Mouse (Mus musculus) forebrain, postnatal 0 days (tissue): ENCODE results near the gene Fam83c. TPM values are rescaled to one million over a fixed set of nuclear protein-coding genes. Genes with fewer than 3 reads are reported as not detected.
"Not testable (repeated sequence)": the region's sequence is repeated elsewhere in the genome, so short reads cannot be mapped to it uniquely, and the experiment has no call there.

Experiments
- ATAC-seq: fragments of 200-750 bp; cut with Nextera tagmentation; 2 replicates; pipeline ENCODE4 v1.8.0; 2017; ENCODE audit warnings: mild to moderate bottlenecking, moderate library complexity
- DNase-seq: peaks from one replicate; pipeline ENCODE4 v3.0.0-alpha.2; 2015
- H3K27ac ChIP-seq: fragments of 300-500 bp; sonication (generic); 2 replicates; pipeline ENCODE4 v1.5.1; 2014; ENCODE audit warnings: low read depth, mild to moderate bottlenecking, antibody characterized with exemption, low read length, moderate library complexity, mixed read lengths
- H3K27me3 ChIP-seq: fragments of 300-500 bp; sonication (generic); 2 replicates; pipeline ENCODE4 v1.6.1; 2014; ENCODE audit warnings: mild to moderate bottlenecking, low read length, mixed read lengths; ENCODE audit not compliant: insufficient read depth
- H3K36me3 ChIP-seq: fragments of 300-500 bp; sonication (generic); 2 replicates; pipeline ENCODE4 v1.6.1; 2014; ENCODE audit warnings: mild to moderate bottlenecking, moderate library complexity; ENCODE audit not compliant: insufficient read depth
- H3K4me1 ChIP-seq: fragments of 300-500 bp; sonication (generic); 2 replicates; pipeline ENCODE4 v1.6.1; 2014; ENCODE audit warnings: antibody characterized with exemption; ENCODE audit not compliant: insufficient read depth
- H3K4me2 ChIP-seq: fragments of 300-500 bp; sonication (generic); 2 replicates; pipeline ENCODE4 v1.6.1; 2014; ENCODE audit warnings: low read depth, mild to moderate bottlenecking, moderate library complexity
- H3K4me3 ChIP-seq: fragments of 300-500 bp; sonication (generic); 2 replicates; pipeline ENCODE4 v1.5.1; 2014; ENCODE audit warnings: low read depth, low read length, mixed read lengths
- H3K9ac ChIP-seq: fragments of 300-500 bp; sonication (generic); 2 replicates; pipeline ENCODE4 v1.6.1; 2014; ENCODE audit warnings: mild to moderate bottlenecking
- H3K9me3 ChIP-seq: fragments of 300-500 bp; sonication (generic); 2 replicates; pipeline ENCODE4 v1.6.1; 2016; ENCODE audit warnings: low read length
- CTCF ChIP-seq: sonication (generic); IDR thresholded peaks from 2 replicates; pipeline ENCODE4 v1.5.1; 2016; ENCODE audit warnings: antibody characterized with exemption, control low read depth, low read depth
- WGBS: fragments of 180-500 bp; shearing (Covaris S2); extraction: QIAGEN DNeasy Blood & Tissue Kit; methylation state at CpG from one replicate; pipeline ENCODE4 v1.1.7; 2014; 5-methylcytosine and 5-hydroxymethylcytosine counted together
- polyA plus RNA-seq: library from polyadenylated mRNA; unstranded; fragments of >200 nt; fragmentation: Nextera tagmentation; extraction: Ambion mirVana; gene quantifications from 2 replicates; pipeline ENCODE4 v1.2.1, GENCODE M21; 2015
- total RNA-seq: library from RNA; depleted of rRNA; stranded (reverse); fragments of >200 nt; gene quantifications from 2 replicates; pipeline ENCODE4 v1.2.3, GENCODE M21; 2014

Gene Fam83c
- total and polyA plus RNA-seq, 2 experiments from 2014 or later = 0.12 TPM; not detected in 1

GRCm38 (mm10) chr2:155849464-155849863, 14.8 kb upstream of the Fam83c start:
- H3K4me1 ChIP-seq = no peaks in the 10 kb centered on the region
- no peak overlapping the region for H3K4me2 ChIP-seq
- WGBS = 66% methylated on average over 7 of the region's 7 CpGs
- no peaks in the 10 kb centered on the region for H3K27me3 ChIP-seq
- no peak for DNase-seq
- H3K4me3 ChIP-seq = no peak overlapping the region
- peaks cover 44% of the 10 kb centered on the region for H3K36me3 ChIP-seq
- no peak overlapping the region for H3K9ac ChIP-seq
- no peak overlapping the region for H3K27ac ChIP-seq
- no peak for ATAC-seq
- H3K9me3 ChIP-seq = no peaks in the 10 kb centered on the region
- no peak for TF ChIP-seq CTCF

- Histone ChIP-seq H3K4me2 (no peak overlapping the region), H3K27ac (no peak overlapping the region), H3K4me1 (no peaks in the 10 kb centered on the region), H3K9me3 (no peaks in the 10 kb centered on the region), H3K9ac (no peak overlapping the region), H3K36me3 (peaks cover 43% of the 10 kb centered on the region), H3K4me3 (no peak overlapping the region), H3K27me3 (no peaks in the 10 kb centered on the region)
- DNase-seq = peak; percentile 81
- ATAC-seq = no peak; the same call in 1 of the 2 replicates
- 33% methylated on average over 6 of the region's 6 CpGs for WGBS
- TF ChIP-seq CTCF = peak; percentile 94
Observed at GRCm38 (mm10) chr2:155848291-155848690, 13.6 kb upstream of the Fam83c start.

- no peaks in the 10 kb centered on the region for H3K9me3 ChIP-seq
Observed at GRCm38 (mm10) chr2:155846930-155847329, 12.3 kb upstream of the Fam83c start.

GRCm38 (mm10) chr2:155838961-155839360, 4.3 kb upstream of the Fam83c start:
- DNase-seq = no peak
- H3K4me3 ChIP-seq = no peak overlapping the region
- no peak overlapping the region for H3K4me2 ChIP-seq
- H3K9ac ChIP-seq = no peak overlapping the region
- TF ChIP-seq CTCF = no peak
- H3K9me3 ChIP-seq = no peaks in the 10 kb centered on the region
- H3K4me1 ChIP-seq = no peaks in the 10 kb centered on the region
- ATAC-seq = no peak
- WGBS = 79% methylated on average over 4 of the region's 4 CpGs
- no peaks in the 10 kb centered on the region for H3K36me3 ChIP-seq
- H3K27me3 ChIP-seq = no peaks in the 10 kb centered on the region
- H3K27ac ChIP-seq = no peak overlapping the region

More at GRCm38 (mm10) chr2:155846930-155847329, 12.3 kb upstream of the Fam83c start:
- no peak overlapping the region for H3K4me3 ChIP-seq
- no peak for TF ChIP-seq CTCF
- ATAC-seq (no peak), DNase-seq (no peak)
- no peaks in the 10 kb centered on the region for H3K4me1 ChIP-seq
- 85% methylated on average over 8 of the region's 8 CpGs for WGBS
- peaks cover 43% of the 10 kb centered on the region for H3K36me3 ChIP-seq
- H3K9ac ChIP-seq = no peak overlapping the region
- H3K27me3 ChIP-seq = no peaks in the 10 kb centered on the region
- no peak overlapping the region for H3K4me2 ChIP-seq
- no peak overlapping the region for H3K27ac ChIP-seq

- H3K4me3 ChIP-seq = no peak overlapping the region
- H3K4me1 ChIP-seq = no peaks in the 10 kb centered on the region
- DNase-seq (no peak), ATAC-seq (no peak)
- no peaks in the 10 kb centered on the region for H3K36me3 ChIP-seq
- no peak overlapping the region for H3K4me2 ChIP-seq
- 66% methylated on average over 3 of the region's 3 CpGs for WGBS
- H3K9ac ChIP-seq = no peak overlapping the region
- H3K9me3 ChIP-seq = no peaks in the 10 kb centered on the region
- no peak overlapping the region for H3K27ac ChIP-seq
- no peak for TF ChIP-seq CTCF
- H3K27me3 ChIP-seq = no peaks in the 10 kb centered on the region
Observed at GRCm38 (mm10) chr2:155837961-155838360, 3.3 kb upstream of the Fam83c start.

- not testable (repeated sequence) for H3K9me3 ChIP-seq, H3K36me3 ChIP-seq, DNase-seq, H3K4me2 ChIP-seq, ATAC-seq, H3K4me3 ChIP-seq, H3K9ac ChIP-seq, H3K27me3 ChIP-seq, H3K27ac ChIP-seq
- TF ChIP-seq CTCF = peak; percentile 30; the same call in 1 of the 2 replicates
- WGBS = 76% methylated on average over 1 of the region's 1 CpGs
- H3K4me1 ChIP-seq = peaks cover 12% of the 10 kb centered on the region
Observed at GRCm38 (mm10) chr2:155832087-155832486, 2.6 kb downstream of the Fam83c start.

GRCm38 (mm10) chr2:155831302-155831701, 3.4 kb downstream of the Fam83c start:
- H3K4me2 ChIP-seq = no peak overlapping the region
- H3K4me3 ChIP-seq = no peak overlapping the region
- no peaks in the 10 kb centered on the region for H3K27me3 ChIP-seq
- no peaks in the 10 kb centered on the region for H3K9me3 ChIP-seq
- no peaks in the 10 kb centered on the region for H3K36me3 ChIP-seq
- H3K9ac ChIP-seq = no peak overlapping the region
- TF ChIP-seq CTCF = peak; percentile 46
- peaks cover 12% of the 10 kb centered on the region for H3K4me1 ChIP-seq
- no peak overlapping the region for H3K27ac ChIP-seq
- ATAC-seq (no peak), DNase-seq (no peak)
- WGBS = 65% methylated on average over 9 of the region's 9 CpGs
